Mouse (Mus musculus) gastrocnemius, postnatal 10 days (tissue): Measurements from ENCODE around the gene Tbc1d12. TPM values are rescaled to one million over a fixed set of nuclear protein-coding genes. Genes with fewer than 3 reads are reported as not detected.
A peak's percentile ranks its signal among the peaks of the same experiment; 100 is the strongest.

ENCODE experiments used
- DNase-seq: peaks from one replicate; pipeline ENCODE4 v3.0.0; 2021; ENCODE audit warnings: mixed read lengths
- total RNA-seq, 2 experiments: library from RNA; stranded (reverse); gene quantifications; 2 replicates each; pipeline ENCODE4 v1.2.3; 2021

Tbc1d12 gene
- total RNA-seq, 2 experiments from 2014 or later: 4.2 to 5.3 TPM

DNA sequence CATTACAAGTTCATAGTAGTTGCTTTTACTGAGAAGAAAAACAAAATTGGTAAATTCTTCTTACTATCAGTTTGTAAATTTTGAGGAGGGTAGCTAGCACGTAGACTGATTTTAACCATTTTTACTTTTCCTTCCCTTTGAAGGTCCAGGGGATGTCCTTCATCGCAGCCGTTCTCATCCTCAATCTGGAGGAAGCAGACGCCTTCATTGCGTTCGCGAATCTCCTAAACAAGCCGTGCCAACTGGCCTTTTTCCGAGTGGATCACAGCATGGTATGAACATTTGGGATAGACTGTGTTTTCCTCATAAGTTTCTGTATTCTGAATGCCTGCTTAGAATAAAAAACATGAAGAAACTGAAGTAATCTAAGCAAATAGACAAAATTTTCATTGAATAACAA is 77.4 kb downstream of the Tbc1d12 start:
- no peak for DNase-seq

- no peak for DNase-seq
These were observed 78.5 kb downstream of the Tbc1d12 start for GRCm38 (mm10) chr19:38914926-38915325.

DNA sequence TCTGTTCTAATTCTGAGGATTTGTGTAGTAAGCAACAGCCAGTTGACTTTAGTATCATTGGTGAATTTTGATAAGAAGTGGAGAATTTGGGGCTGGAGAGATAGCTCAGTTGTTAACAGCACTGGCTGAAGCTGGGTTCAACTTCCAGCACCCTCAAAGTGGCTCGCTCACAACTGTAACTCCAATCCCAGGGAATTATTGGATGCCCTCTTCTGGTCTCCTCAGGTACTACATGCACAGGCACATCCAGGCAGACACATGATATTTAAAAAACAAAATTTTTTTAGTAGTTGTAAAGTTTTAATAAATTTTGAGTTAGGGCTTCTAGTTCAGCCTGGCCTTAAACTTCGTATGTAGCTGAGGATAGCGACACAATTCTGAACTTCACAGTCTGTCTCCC is 79.3 kb downstream of the Tbc1d12 start:
- DNase-seq: peak; percentile 33

DNA sequence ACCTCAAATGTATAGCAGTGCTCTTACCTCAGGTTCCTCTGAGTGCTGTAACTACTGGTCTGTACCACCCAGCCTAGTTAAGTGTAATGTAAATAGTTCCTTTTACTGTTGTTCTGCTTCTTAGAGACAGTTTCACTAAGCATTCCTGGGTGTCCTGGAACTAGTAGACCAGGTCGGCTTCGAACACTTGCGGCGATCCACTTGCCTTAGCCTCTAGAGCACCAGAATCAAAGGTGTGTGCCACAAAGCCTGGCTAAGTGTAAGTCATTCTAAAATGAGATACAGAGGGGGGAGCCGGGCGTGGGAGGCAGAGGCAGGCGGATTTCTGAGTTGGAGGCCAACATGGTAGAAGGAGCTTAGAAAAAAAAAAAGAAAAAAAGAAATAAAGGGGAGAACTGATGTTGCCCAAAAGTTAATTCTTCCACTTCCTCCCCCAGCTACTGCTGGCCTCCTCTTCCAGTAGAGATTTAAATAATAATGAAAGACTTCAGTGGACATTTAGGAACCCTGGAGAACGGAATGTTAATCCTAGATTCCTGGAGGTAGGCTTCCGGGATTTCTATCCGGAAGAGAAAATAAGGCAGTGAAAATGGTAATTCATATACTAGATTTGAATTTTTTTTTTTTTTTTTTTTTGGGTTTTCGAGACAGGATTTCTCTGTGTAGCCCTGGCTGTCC is 92.2 kb downstream of the Tbc1d12 start:
- no peak for DNase-seq

- no peak for DNase-seq
These were observed 93.3 kb downstream of the Tbc1d12 start for GRCm38 (mm10) chr19:38929471-38930251.

GRCm38 (mm10) chr19:38930252-38930787 is 93.9 kb downstream of the Tbc1d12 start:
- no peak for DNase-seq

GRCm38 (mm10) chr19:38930788-38931565 is 94.6 kb downstream of the Tbc1d12 start, which contains the start of gene Hells:
TSS of gene Hells (plus strand) at chr19:38930915.
- peak; percentile 94 for DNase-seq

- DNase-seq: no peak
These were observed 95.1 kb downstream of the Tbc1d12 start for GRCm38 (mm10) chr19:38931566-38931890.

DNA sequence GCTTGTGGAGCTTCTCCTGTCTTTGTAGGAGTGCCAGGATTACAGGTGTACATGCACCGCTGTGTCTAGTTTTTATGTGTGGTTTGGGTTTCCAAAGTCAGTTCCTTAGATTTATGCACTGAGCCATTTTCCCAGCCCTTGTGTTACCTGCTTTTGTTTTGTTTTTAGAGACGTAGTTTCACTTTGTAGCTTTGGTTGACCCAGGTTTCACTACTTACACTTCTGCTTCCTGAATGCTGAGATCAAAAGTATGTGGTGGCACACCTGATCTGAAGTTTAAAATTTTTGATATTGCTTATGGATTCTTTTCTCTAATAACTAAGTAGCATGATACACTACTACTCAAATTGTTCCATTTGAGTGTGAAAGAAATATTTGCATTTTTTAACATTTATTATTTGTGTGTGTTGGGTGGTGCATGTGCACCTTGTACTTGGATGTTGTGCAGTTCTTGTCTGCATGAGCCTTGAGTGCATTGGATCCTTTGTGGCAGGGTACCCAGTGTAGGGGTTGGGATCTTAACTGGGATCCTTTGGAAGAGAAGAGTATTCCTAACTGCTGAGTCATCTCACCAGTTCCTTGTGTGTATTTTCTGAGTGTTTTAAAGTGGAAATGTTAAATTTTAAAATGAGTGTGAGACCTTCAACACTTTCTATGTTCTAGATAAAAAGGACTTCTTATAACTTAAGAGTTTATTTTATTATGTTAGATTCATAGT is 108.4 kb downstream of the Tbc1d12 start:
- no peak for DNase-seq

Other genes with a start within 250 kb of the Tbc1d12 start
- 1 to 10 TPM; 6.1 to 8.3 TPM for gene Noc3l, start 17.3 kb upstream of the Tbc1d12 start, total RNA-seq
- gene Hells, start 94.3 kb downstream of the Tbc1d12 start, total RNA-seq: 1 to 10 TPM; 5.7 to 8.6 TPM
- not detected for gene Cyp2c55, start 170.4 kb downstream of the Tbc1d12 start, total RNA-seq
- gene Cyp2c65, start 224.4 kb downstream of the Tbc1d12 start, total RNA-seq: not detected